Mouse (Mus musculus) cerebellum, adult 9-11 months (tissue): ENCODE measurements around the gene Slc2a13.

Experiments used
- DNase-seq: peaks from one replicate; pipeline ENCODE4 v3.0.0; 2022

The Slc2a13 gene

GRCm38 (mm10) chr15:91263926-91264325, 309.1 kb downstream of the Slc2a13 start:
- no peak for DNase-seq

GRCm38 (mm10) chr15:91260578-91260977, 312.5 kb downstream of the Slc2a13 start:
- DNase-seq, result no peak

- no peak for DNase-seq
Measured at GRCm38 (mm10) chr15:91257140-91257539, 315.9 kb downstream of the Slc2a13 start.

- DNase-seq, result no peak
Measured at GRCm38 (mm10) chr15:91255308-91255707, 317.8 kb downstream of the Slc2a13 start.

- DNase-seq, result no peak
Measured at GRCm38 (mm10) chr15:91252956-91253355, 320.1 kb downstream of the Slc2a13 start.

GRCm38 (mm10) chr15:91251544-91252408, 321.3 kb downstream of the Slc2a13 start:
- DNase-seq, result no peak

- no peak for DNase-seq
Measured at GRCm38 (mm10) chr15:91250815-91251214, 322.2 kb downstream of the Slc2a13 start.

- DNase-seq, result no peak
Measured at GRCm38 (mm10) chr15:91240683-91241335, 332.3 kb downstream of the Slc2a13 start.

- DNase-seq, result no peak
Measured at GRCm38 (mm10) chr15:91237294-91237693, 335.8 kb downstream of the Slc2a13 start.
